Mouse (Mus musculus) layer of hippocampus, adult 2 months (tissue): ENCODE measurements at regions not wholly inside any gene's neighbourhood (a gene's known extent, or its start where the extent isn't known, plus 50 kb on each side); places are given as distances from the start of the nearest gene placed in this dataset.

Experiments
- DNase-seq, 2 experiments: peaks; one replicate each; pipeline ENCODE4 v3.0.0; 2022; ENCODE audit warnings: low spot score in 2 of 2
- H3K27ac ChIP-seq: fragments of 200-600 bp; 2 replicates; pipeline ENCODE4 v1.8.1; 2022
- H3K4me3 ChIP-seq: fragments of 200-600 bp; 2 replicates; pipeline ENCODE4 v1.8.1; 2022; ENCODE audit warnings: mild to moderate bottlenecking
- CTCF ChIP-seq: fragments of 200-600 bp; conservative IDR thresholded peaks from 2 replicates; pipeline ENCODE4 v1.8.1; 2022; ENCODE audit warnings: antibody characterized with exemption, mild to moderate bottlenecking, moderate library complexity

DNA sequence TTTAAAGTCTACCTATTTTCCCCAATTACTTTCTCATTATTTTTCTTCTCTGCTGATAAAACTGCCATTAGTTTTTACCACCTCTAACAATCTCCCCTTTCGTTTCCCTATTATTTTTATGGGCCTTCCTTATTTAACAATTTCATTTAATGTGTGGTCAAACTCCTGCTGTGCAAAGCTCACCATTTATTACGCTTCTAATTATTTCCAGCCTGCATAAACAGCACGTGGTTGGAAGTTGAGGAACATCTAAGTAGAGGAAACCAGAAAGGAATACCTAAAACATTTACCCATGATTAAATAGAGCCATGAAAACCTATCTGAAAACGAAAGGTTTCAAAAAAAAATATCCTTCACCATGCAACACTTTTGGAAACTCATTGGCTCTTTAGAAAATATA lies 202.3 kb downstream of the 1700017N19Rik start:
- Histone ChIP-seq H3K4me3 (no peak overlapping the region), H3K27ac (no peak overlapping the region)
- TF ChIP-seq CTCF = no peak
- DNase-seq = no peak

DNA sequence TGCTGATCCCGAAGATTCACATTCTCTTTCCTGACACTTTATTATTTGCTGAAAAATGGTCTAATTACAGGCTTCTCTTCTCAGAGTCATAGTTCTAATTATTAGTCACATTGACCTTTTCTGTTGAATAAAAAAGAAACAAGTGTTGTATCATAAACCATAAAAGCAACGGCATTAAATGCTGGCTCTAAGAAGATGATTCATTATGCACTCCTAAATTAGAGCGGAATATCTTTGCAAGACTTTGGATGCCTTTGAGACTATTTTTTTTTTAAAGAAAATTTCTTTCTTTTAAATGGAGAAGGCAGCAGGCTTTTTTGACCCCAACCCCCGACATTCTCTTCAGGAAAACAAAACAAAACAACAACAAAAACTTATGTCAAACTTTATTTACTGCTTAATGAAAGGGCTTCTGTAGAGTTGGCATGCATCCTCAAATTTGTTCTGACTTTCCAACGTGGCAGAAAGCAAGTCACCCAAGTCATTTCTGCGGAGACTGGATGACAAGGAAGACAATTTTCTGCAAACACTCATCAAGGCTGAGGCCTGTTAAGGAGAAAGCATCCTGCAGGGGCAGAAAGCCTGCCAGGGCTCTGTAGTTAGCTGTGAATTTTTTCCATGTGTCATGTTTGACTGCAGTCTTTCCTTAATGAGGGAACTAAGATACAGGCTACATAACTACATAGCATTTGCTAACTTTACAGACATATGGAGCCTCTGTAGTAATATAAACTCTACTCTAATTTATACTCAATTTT lies 205.1 kb downstream of the 1700017N19Rik start:
- H3K27ac ChIP-seq = no peak overlapping the region
- DNase-seq = no peak
- TF ChIP-seq CTCF = peak; percentile 20; the same call in 1 of the 2 replicates

DNA sequence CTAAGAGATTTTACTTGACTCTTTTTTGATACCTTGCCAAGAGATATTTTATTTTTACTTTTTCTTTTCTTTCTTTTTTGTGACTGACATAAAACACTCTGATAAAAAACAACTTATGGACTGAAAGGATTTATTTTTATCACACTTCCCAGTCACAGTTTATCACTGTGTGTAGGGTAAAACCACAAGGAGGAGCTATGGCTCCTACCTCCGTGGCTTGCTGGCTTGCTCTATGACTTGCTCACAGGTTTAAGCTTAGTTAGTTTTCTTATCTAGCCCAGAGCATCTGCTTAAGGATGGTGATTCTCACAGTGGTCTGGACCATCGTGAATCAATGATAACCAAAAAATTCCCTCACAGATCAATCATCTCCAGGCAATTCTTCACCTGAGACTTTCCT lies 221.4 kb downstream of the 1700017N19Rik start:
- Histone ChIP-seq H3K27ac (no peak overlapping the region), H3K4me3 (no peak overlapping the region)
- TF ChIP-seq CTCF = peak; percentile 68
- no peak for DNase-seq

More for the DNA sequence above, 205.1 kb downstream of the 1700017N19Rik start:
- no peak overlapping the region for H3K4me3 ChIP-seq

DNA sequence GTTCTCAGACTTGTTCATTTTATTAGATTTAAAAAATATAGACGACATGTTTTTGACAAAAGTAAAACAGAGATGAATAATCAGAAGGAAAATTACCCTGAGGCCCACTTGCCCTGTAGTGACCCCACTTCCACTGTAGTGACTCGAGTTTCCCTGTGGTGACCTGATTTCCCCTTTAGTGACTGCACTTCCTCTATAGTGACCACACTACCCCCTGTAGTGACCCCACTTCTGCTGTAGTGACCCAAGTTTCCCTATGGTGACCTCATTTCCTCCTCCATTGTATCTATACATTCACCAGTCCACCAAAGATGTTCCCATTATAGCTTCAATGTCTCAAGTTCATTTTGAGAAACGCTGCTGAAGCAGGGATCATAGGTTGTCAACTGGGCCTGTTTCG lies 244.5 kb downstream of the 1700017N19Rik start:
- Histone ChIP-seq H3K27ac (no peak overlapping the region), H3K4me3 (no peak overlapping the region)
- no peak for TF ChIP-seq CTCF
- no peak for DNase-seq

DNA sequence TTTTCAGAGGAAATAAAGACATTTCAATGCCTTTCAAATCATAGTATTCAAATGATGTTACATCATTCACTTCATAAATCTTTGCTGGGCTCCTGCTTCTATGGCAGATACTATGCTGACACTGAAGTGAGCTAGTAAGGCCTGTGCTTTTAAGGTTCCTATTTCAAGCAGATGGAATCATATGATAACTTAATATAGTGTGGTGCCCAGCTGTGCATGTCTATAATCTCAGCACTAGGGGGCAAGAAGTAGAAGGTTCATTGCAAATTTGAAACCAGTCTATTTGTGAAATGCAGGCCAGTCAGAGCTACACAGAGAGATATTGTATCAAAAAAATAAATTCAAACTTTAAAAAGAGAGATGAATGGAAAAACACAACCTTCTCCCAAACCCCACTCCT lies 262.9 kb downstream of the 1700017N19Rik start:
- TF ChIP-seq CTCF = no peak
- DNase-seq = no peak

DNA sequence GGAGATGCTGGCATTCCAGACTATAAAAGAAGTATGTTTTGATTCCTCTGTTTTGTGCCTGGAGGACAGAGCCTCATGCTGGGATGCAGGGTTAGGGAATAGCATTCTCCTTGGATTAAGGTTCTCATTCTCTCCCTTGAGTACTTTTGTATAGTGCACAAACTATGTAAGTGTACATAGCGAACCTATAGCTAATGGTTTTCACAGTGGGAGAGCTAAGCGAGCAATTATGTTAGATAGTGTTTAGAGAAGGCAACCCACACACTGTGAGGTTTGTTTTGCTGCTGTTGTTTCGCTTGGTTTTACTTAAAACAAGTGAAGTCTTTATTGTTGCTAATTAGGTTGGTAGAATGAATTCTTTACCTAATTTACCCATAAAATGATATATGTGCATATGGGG lies 266.2 kb downstream of the 1700017N19Rik start:
- Histone ChIP-seq H3K4me3 (no peak overlapping the region), H3K27ac (no peak overlapping the region)
- DNase-seq = no peak
- TF ChIP-seq CTCF = no peak

More for the DNA sequence above, 262.9 kb downstream of the 1700017N19Rik start:
- H3K4me3 ChIP-seq = no peak overlapping the region
- H3K27ac ChIP-seq = no peak overlapping the region

DNA sequence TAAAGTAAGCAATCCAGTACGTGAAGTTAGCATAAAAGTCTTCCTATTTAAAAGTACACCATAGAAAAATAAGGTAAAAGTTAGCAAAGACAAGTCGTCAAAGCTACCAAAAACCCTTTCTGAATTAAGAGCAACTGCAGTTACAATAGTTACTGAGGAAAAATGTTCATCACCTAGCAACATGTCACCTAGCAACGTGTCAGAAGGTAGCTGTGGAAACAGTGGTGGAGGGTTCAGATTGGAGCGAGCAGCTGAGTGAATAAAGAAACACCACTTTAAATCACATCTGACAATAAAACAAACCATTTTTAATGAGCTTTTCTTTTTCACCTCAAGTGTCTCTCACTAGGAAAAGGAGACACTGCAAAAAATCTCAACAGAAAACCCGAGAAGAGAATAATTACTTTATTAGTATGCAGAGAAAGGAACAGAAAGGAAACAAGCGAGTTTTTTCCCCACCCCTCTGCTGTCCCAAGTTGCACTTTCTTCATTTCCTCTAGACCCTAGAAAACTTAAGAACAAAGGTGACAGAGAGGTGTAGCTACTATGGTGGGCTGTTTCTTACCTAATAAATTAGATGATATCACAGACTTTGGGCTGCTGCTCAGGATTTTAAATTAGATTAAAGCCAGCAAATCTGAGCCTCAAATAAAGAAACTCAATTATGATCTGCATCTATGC lies 275.4 kb downstream of the 1700017N19Rik start:
- peak; percentile 56 to 75 for DNase-seq
- H3K4me3 ChIP-seq = peak overlapping the region; percentile 43
- TF ChIP-seq CTCF = no peak
- H3K27ac ChIP-seq = peak overlapping the region; percentile 51; the same call in 1 of the 2 replicates

DNA sequence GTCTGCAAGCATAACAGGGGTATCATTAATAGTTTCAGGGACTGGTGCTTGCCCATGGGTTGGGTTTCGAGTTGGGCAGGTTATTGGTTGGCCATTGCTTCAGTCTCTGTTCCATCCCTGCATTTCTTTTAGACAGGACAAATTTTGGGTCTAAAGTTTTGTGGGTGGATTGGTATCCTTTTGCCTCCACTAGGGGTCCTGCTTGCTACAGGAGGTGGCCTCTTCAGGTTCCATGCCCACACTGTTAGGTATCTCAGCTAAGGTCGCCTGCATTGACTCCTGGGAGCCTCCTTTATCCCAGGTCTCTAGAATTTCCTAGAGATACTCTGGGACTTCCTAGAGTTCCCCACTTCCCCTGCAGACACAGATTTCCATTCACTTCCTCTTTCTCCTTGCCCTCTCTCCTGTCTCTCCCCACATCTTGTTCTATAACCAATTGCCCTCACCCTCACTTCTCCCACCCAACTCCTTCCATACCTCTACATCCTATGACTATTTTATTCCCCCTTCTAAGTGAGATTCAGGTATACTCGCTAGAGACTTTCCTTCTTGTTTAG lies 278.2 kb downstream of the 1700017N19Rik start:
- Histone ChIP-seq H3K4me3 (no peak overlapping the region), H3K27ac (no peak overlapping the region)
- TF ChIP-seq CTCF = peak; percentile 60
- no peak for DNase-seq

DNA sequence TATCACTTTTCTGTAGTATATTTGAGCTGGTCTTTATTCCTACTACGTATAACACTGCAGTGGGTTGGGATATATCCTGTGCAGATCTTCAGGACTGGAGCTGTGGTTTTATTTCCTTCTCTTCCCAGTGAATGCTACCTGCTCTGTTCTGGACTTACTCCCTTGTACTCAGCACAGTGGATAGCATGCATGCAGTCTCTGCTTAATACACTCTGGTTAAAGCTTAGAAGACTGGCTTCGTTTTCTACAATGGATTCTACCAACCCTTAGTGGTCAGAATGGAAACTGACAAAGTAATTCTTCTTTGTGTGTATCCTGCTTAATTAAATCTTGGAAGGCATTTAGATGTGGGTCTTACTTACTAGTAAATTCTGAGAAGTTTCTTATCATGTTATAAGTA lies 292.3 kb downstream of the 1700017N19Rik start:
- TF ChIP-seq CTCF = no peak
- no peak for DNase-seq
- Histone ChIP-seq H3K4me3 (no peak overlapping the region), H3K27ac (no peak overlapping the region)

DNA sequence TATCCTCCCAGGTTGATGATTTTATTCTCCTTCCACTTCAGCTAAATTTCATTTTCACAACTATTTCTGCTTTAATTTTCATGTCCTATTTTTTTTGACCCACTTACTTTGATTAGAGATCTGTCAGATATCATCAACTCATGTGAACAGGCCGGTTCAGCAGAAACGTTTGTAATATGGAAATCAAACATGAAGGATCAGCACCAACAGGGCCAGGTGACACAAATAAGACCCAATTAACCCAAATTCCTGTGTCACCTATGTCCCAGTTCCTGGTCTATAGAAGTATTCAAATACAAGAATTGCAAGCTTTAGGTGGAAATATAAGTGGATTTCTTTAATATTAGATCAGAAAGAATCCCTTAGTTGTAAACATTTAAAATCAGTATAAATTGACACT lies 332.7 kb downstream of the 1700017N19Rik start:
- H3K4me3 ChIP-seq = no peak overlapping the region
- no peak for DNase-seq
- no peak for TF ChIP-seq CTCF
- no peak overlapping the region for H3K27ac ChIP-seq

DNA sequence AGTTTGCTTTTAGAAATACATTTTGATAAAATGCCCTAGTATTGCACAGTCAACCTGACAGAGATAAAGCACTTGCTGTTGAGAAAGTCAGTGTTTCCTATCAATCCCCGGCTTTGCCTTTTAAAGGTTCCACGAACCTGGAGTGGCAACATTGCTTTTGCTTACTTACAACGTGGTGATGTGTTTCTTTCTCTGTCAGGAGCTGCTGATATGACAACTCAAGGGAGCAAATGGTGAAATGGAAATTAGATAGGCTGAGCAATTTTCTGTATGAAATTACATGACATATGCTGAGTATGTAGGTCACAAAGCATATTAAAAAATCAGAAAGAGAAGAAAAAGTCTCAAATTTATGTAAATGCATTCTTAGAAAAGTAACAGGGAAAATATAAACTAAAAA lies 336.8 kb downstream of the 1700017N19Rik start:
- DNase-seq = no peak
- TF ChIP-seq CTCF = no peak
- no peak overlapping the region for H3K4me3 ChIP-seq
- no peak overlapping the region for H3K27ac ChIP-seq

DNA sequence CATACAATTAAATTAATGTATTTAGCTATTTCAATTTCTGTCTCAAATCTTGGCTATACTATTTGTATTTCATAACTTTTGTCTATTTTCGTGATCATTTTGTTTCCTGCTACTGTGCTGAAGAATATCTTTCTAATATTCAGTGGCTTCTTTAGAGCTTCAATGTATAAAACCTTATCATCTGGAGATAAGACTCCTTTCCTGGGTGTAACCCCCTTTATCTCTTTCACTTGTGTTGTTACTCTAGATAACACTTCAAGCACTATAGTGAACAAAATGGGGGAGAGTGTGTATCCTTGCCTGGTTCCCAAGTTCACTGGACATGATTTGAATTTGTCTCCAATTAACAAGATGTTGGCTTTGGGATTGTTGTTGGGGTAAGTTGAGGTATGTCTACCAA lies 341.5 kb downstream of the 1700017N19Rik start:
- DNase-seq = no peak
- no peak overlapping the region for H3K27ac ChIP-seq
- no peak overlapping the region for H3K4me3 ChIP-seq
- TF ChIP-seq CTCF = no peak

DNA sequence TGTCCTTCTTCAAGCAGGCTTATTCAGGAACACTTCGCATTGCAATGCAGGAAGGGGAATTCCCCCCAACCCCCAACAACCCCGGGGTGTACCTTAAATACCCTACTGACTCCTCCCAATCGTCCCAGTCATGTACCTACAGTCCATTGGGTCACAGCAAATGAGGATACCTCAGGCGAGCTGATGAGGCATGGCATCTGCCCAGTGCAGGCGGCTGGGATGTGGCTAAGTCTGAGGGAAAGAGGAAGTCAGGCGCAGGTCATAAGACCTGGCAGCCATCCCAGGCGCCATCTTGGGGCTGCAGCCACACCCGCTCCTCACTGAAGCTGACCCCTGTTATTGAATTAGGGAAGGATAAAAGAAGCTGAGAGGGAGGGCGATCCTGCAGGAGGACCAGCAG lies 368.1 kb downstream of the 1700017N19Rik start:
- no peak for TF ChIP-seq CTCF
- DNase-seq = no peak
- H3K27ac ChIP-seq = no peak overlapping the region
- H3K4me3 ChIP-seq = no peak overlapping the region
